Mouse (Mus musculus) MEL (cell line): ENCODE results near the gene Coro7. TPM values are rescaled to one million over a fixed set of nuclear protein-coding genes. Genes with fewer than 3 reads are reported as not detected.

Source experiments
- DNase-seq: peaks from one replicate; pipeline ENCODE4 v3.0.0; 2011; ENCODE audit warnings: low read depth, low spot score
- H3K27ac ChIP-seq: 2 replicates; pipeline ENCODE4 v1.5.1; 2012; ENCODE audit warnings: low read depth, mild to moderate bottlenecking, control low read depth, low read length, moderate library complexity; ENCODE audit not compliant: control insufficient read depth
- H3K27me3 ChIP-seq, 2 experiments: fragments of 150-350 bp in 1 of 2; sonication (generic) in 1 of 2; 2 replicates each; pipeline ENCODE4 v1.6.1; 2012; ENCODE audit warnings: low read length in 2 of 2, mild to moderate bottlenecking in 2 of 2, improper control_type of control experiment in 1 of 2, moderate library complexity in 1 of 2; ENCODE audit not compliant: insufficient read depth in 2 of 2, control insufficient read depth in 1 of 2
- H3K36me3 ChIP-seq, 2 experiments: 2 replicates each; pipeline ENCODE4 v1.6.1; 2012 to 2014; ENCODE audit warnings: low read length in 2 of 2, improper control_type of control experiment in 1 of 2, inconsistent platforms in 1 of 2, mild to moderate bottlenecking in 1 of 2; ENCODE audit not compliant: insufficient read depth in 2 of 2, control insufficient read depth in 1 of 2
- H3K4me1 ChIP-seq, 2 experiments: fragments of 150-350 bp in 1 of 2; sonication (generic) in 1 of 2; 2 replicates each; pipeline ENCODE4 v1.6.1; 2012; ENCODE audit warnings: low read length in 2 of 2, improper control_type of control experiment in 1 of 2, mild to moderate bottlenecking in 1 of 2; ENCODE audit not compliant: insufficient read depth in 2 of 2, control insufficient read depth in 1 of 2
- H3K4me3 ChIP-seq, 2 experiments: fragments of 150-350 bp in 1 of 2; sonication (generic) in 1 of 2; 2 replicates each; pipeline ENCODE4 v1.5.1; 2012; ENCODE audit warnings: low read depth in 2 of 2, low read length in 2 of 2, mild to moderate bottlenecking in 2 of 2, moderate library complexity in 2 of 2, control low read depth in 1 of 2, improper control_type of control experiment in 1 of 2; ENCODE audit not compliant: control insufficient read depth in 1 of 2, insufficient read depth in 1 of 2
- H3K79me2 ChIP-seq: 2 replicates; pipeline ENCODE4 v1.6.1; 2012; ENCODE audit warnings: mild to moderate bottlenecking, low read length, moderate library complexity; ENCODE audit not compliant: control insufficient read depth, poor library complexity, insufficient read depth
- H3K9ac ChIP-seq: 2 replicates; pipeline ENCODE4 v1.6.1; 2012; ENCODE audit warnings: low read depth, mild to moderate bottlenecking, control low read depth, low read length, moderate library complexity; ENCODE audit not compliant: control insufficient read depth, poor library complexity, severe bottlenecking
- H3K9me3 ChIP-seq: fragments of 150-350 bp; sonication (generic); replicated peaks from 2 replicates; pipeline ENCODE4 v1.6.1; 2012; ENCODE audit warnings: mild to moderate bottlenecking, low read length, improper control_type of control experiment, moderate library complexity; ENCODE audit not compliant: insufficient read depth
- BHLHE40 ChIP-seq: IDR thresholded peaks from 2 replicates; pipeline ENCODE4 v1.6.1; 2012; ENCODE audit warnings: low read depth, mild to moderate bottlenecking, inconsistent platforms, low read length, improper control_type of control experiment, borderline replicate concordance
- CHD1 ChIP-seq: IDR thresholded peaks from 2 replicates; pipeline ENCODE4 v1.6.1; 2012; ENCODE audit warnings: low read depth, mild to moderate bottlenecking, inconsistent platforms, low read length, improper control_type of control experiment
- CHD2 ChIP-seq: IDR thresholded peaks from 2 replicates; pipeline ENCODE4 v1.6.1; 2011; ENCODE audit warnings: low read length, improper control_type of control experiment
- CTCF ChIP-seq, 3 experiments: IDR thresholded peaks in 2 of 3; conservative IDR thresholded peaks in 1 of 3; 2 replicates each; pipeline ENCODE4 v1.5.1; 2011 to 2012; ENCODE audit warnings: low read length in 3 of 3, low read depth in 2 of 3, mild to moderate bottlenecking in 2 of 3, improper control_type of control experiment in 1 of 3, inconsistent platforms in 1 of 3, mixed read lengths in 1 of 3, moderate library complexity in 1 of 3; ENCODE audit not compliant: control insufficient read depth in 1 of 3, insufficient read depth in 1 of 3, poor library complexity in 1 of 3, severe bottlenecking in 1 of 3
- E2F4 ChIP-seq: IDR thresholded peaks from 2 replicates; pipeline ENCODE4 v1.6.1; 2011; ENCODE audit warnings: low read depth, low read length, improper control_type of control experiment, borderline replicate concordance
- ELF1 ChIP-seq: IDR thresholded peaks from 2 replicates; pipeline ENCODE4 v1.6.1; 2014; ENCODE audit warnings: low read depth, mild to moderate bottlenecking, inconsistent platforms, low read length, improper control_type of control experiment, moderate library complexity
- EP300 ChIP-seq, 2 experiments: IDR thresholded peaks; 2 replicates each; pipeline ENCODE4 v1.6.1; 2011; ENCODE audit warnings: improper control_type of control experiment in 2 of 2, low read length in 2 of 2, low read depth in 1 of 2, mild to moderate bottlenecking in 1 of 2
- ETS1 ChIP-seq: IDR thresholded peaks from 2 replicates; pipeline ENCODE4 v1.6.1; 2012; ENCODE audit warnings: low read depth, mild to moderate bottlenecking, inconsistent platforms, low read length, improper control_type of control experiment, moderate library complexity
- GABPA ChIP-seq: IDR thresholded peaks from 2 replicates; pipeline ENCODE4 v1.6.1; 2012; ENCODE audit warnings: low read depth, mild to moderate bottlenecking, inconsistent platforms, low read length, improper control_type of control experiment, moderate library complexity
- GATA1 ChIP-seq: IDR thresholded peaks from 2 replicates; pipeline ENCODE4 v1.6.1; 2011; ENCODE audit warnings: low read depth, low read length, improper control_type of control experiment
- JUND ChIP-seq: IDR thresholded peaks from 2 replicates; pipeline ENCODE4 v1.6.1; 2011; ENCODE audit warnings: low read depth, mild to moderate bottlenecking, improper control_type of control experiment, low read length
- KAT2A ChIP-seq: conservative IDR thresholded peaks from 2 replicates; pipeline ENCODE4 v1.6.1; 2012; ENCODE audit warnings: low read depth, low read length, improper control_type of control experiment, inconsistent platforms
- MAFK ChIP-seq: IDR thresholded peaks from 2 replicates; pipeline ENCODE4 v1.6.1; 2011; ENCODE audit warnings: low read depth, mild to moderate bottlenecking, low read length, improper control_type of control experiment, borderline replicate concordance
- MAX ChIP-seq: IDR thresholded peaks from 2 replicates; pipeline ENCODE4 v1.6.1; 2011; ENCODE audit warnings: low read length, improper control_type of control experiment
- MEF2A ChIP-seq: IDR thresholded peaks from 2 replicates; pipeline ENCODE4 v1.6.1; 2014; ENCODE audit warnings: low read depth, mild to moderate bottlenecking, inconsistent platforms, low read length, improper control_type of control experiment; ENCODE audit not compliant: poor library complexity, insufficient replicate concordance, severe bottlenecking; ENCODE audit errors: extremely low read depth
- MXI1 ChIP-seq: IDR thresholded peaks from 2 replicates; pipeline ENCODE4 v1.6.1; 2011; ENCODE audit warnings: mild to moderate bottlenecking, low read depth, low read length, improper control_type of control experiment
- MYB ChIP-seq: IDR thresholded peaks from 2 replicates; pipeline ENCODE4 v1.6.1; 2011; ENCODE audit warnings: mild to moderate bottlenecking, low read depth, low read length, improper control_type of control experiment
- NELFE ChIP-seq: IDR thresholded peaks from 2 replicates; pipeline ENCODE4 v1.6.1; 2011; ENCODE audit warnings: low read depth, low read length, improper control_type of control experiment
- NRF1 ChIP-seq: IDR thresholded peaks from 2 replicates; pipeline ENCODE4 v1.6.1; 2014; ENCODE audit warnings: low read depth, mild to moderate bottlenecking, inconsistent platforms, low read length, improper control_type of control experiment, moderate library complexity; ENCODE audit not compliant: poor library complexity, insufficient read depth, severe bottlenecking
- POLR2A ChIP-seq, 2 experiments: IDR thresholded peaks; 2 replicates each; pipeline ENCODE4 v1.6.1; 2011 to 2012; ENCODE audit warnings: low read length in 2 of 2, mild to moderate bottlenecking in 2 of 2, control low read depth in 1 of 2, improper control_type of control experiment in 1 of 2, low read depth in 1 of 2, moderate library complexity in 1 of 2; ENCODE audit not compliant: control insufficient read depth in 1 of 2, insufficient read depth in 1 of 2, poor library complexity in 1 of 2
- POLR2AphosphoS2 ChIP-seq: IDR thresholded peaks from 2 replicates; pipeline ENCODE4 v1.6.1; 2011; ENCODE audit warnings: low read length, improper control_type of control experiment
- POLR2AphosphoS5 ChIP-seq: IDR thresholded peaks from 2 replicates; pipeline ENCODE4 v1.6.1; 2012; ENCODE audit warnings: low read depth, borderline replicate concordance, mild to moderate bottlenecking, inconsistent platforms, low read length, moderate library complexity, mixed read lengths
- RAD21 ChIP-seq: IDR thresholded peaks from 2 replicates; pipeline ENCODE4 v1.6.1; 2011; ENCODE audit warnings: mild to moderate bottlenecking, low read depth, low read length, improper control_type of control experiment
- RCOR1 ChIP-seq: IDR thresholded peaks from 2 replicates; pipeline ENCODE4 v1.6.1; 2012; ENCODE audit warnings: low read depth, mild to moderate bottlenecking, inconsistent platforms, low read length, improper control_type of control experiment
- SIN3A ChIP-seq: IDR thresholded peaks from 2 replicates; pipeline ENCODE4 v1.6.1; 2012; ENCODE audit warnings: low read length, improper control_type of control experiment, inconsistent platforms
- SMC3 ChIP-seq: IDR thresholded peaks from 2 replicates; pipeline ENCODE4 v1.6.1; 2011; ENCODE audit warnings: low read depth, low read length, improper control_type of control experiment
- TAL1 ChIP-seq: IDR thresholded peaks from 2 replicates; pipeline ENCODE4 v1.6.1; 2012; ENCODE audit warnings: mild to moderate bottlenecking, inconsistent platforms, low read length, moderate library complexity, mixed read lengths
- TBP ChIP-seq: IDR thresholded peaks from 2 replicates; pipeline ENCODE4 v1.8.0; 2011; ENCODE audit warnings: low read depth, low read length, improper control_type of control experiment
- TCF12 ChIP-seq: IDR thresholded peaks from 2 replicates; pipeline ENCODE4 v1.6.1; 2014; ENCODE audit warnings: low read depth, mild to moderate bottlenecking, inconsistent platforms, low read length, improper control_type of control experiment, moderate library complexity
- UBTF ChIP-seq: IDR thresholded peaks from 2 replicates; pipeline ENCODE4 v1.6.1; 2012; ENCODE audit warnings: low read depth, mild to moderate bottlenecking, inconsistent platforms, low read length, improper control_type of control experiment, moderate library complexity, borderline replicate concordance; ENCODE audit not compliant: insufficient read depth
- USF1 ChIP-seq: IDR thresholded peaks from 2 replicates; pipeline ENCODE4 v1.6.1; 2014; ENCODE audit warnings: low read depth, mild to moderate bottlenecking, inconsistent platforms, low read length, improper control_type of control experiment, moderate library complexity
- USF2 ChIP-seq, 2 experiments: IDR thresholded peaks; 2 replicates each; pipeline ENCODE4 v1.6.1; 2011 to 2012; ENCODE audit warnings: improper control_type of control experiment in 2 of 2, low read length in 2 of 2, borderline replicate concordance in 1 of 2, inconsistent platforms in 1 of 2, low read depth in 1 of 2, mild to moderate bottlenecking in 1 of 2; ENCODE audit not compliant: insufficient read depth in 1 of 2
- ZC3H11A ChIP-seq: IDR thresholded peaks from 2 replicates; pipeline ENCODE4 v1.6.1; 2012; ENCODE audit warnings: low read depth, mild to moderate bottlenecking, inconsistent platforms, low read length, improper control_type of control experiment
- ZKSCAN1 ChIP-seq: IDR thresholded peaks from 2 replicates; pipeline ENCODE4 v1.6.1; 2012; ENCODE audit warnings: low read depth, mild to moderate bottlenecking, inconsistent platforms, low read length, improper control_type of control experiment, moderate library complexity
- ZMIZ1 ChIP-seq: IDR thresholded peaks from 2 replicates; pipeline ENCODE4 v1.6.1; 2012; ENCODE audit warnings: low read depth, mild to moderate bottlenecking, inconsistent platforms, low read length, improper control_type of control experiment, moderate library complexity
- ZNF384 ChIP-seq: IDR thresholded peaks from 2 replicates; pipeline ENCODE4 v1.6.1; 2012; ENCODE audit warnings: low read depth, mild to moderate bottlenecking, inconsistent platforms, low read length, improper control_type of control experiment
- polyA plus RNA-seq, 2 experiments: library from polyadenylated mRNA; stranded (reverse) in 1 of 2; unstranded in 1 of 2; fragments of >175 nt in 1 of 2; fragments of >200 nt in 1 of 2; gene quantifications; 2 replicates each; pipeline versions ENCODE4 v1.2.1 to v1.2.4; 2012; ENCODE audit warnings: low replicate concordance in 2 of 2, low read depth in 1 of 2; ENCODE audit not compliant: insufficient read length in 2 of 2, insufficient read depth in 1 of 2, missing spikeins in 1 of 2
- total RNA-seq: library from RNA; depleted of rRNA; stranded (reverse); fragments of 300-350 nt; gene quantifications from 2 replicates; pipeline ENCODE4 v1.2.3, GENCODE M21; 2012

Coro7 gene
- total and polyA plus RNA-seq, 3 experiments, result 9.8 to 38.3 TPM; not detected in 1

DNA sequence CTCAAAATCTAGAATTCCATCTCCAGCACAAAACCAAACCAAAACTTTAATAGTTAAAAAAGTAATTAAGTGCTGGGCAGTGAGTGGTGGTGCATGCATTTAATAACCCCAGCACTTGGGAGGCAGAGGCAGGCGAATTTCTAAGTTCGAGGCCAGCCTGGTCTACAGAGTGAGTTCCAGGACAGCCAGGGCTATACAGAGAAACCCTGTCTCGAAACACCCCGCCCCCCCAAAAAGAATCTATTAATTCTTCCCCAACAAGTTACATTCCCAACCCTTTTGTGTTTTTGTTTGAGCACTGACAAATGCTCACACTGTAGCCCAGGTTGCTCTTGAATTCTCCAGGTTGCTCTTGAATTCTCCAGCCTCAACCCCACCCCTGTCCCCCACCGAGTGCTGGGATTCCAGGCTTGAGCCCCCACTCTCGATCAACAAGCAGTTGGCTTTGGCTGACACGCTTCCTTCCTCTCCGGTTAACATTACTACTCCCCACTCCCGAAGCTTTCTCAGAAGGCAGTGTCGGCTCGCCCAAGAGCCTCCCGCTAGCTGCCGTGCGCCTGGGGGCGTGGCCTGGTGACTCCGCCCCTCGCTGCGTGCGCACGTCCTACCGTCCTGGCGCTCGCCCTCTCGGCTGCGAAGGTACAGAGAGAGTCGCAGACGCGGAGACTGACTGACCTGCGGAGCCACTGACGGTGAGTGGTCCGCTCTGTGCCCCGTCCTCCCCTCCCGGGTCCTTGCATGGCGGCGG is 46.4 kb upstream of the Coro7 start, which contains the start of gene Hmox2:
Gene Hmox2 (plus strand): TSS at position 582 of the 748 bp plus-strand sequence.
- Histone ChIP-seq H3K9ac (peak within 1 kb of the TSS; percentile 94), H3K27ac (peak within 1 kb of the TSS; percentile 86), H3K27me3 (no peaks in the 10 kb centered on the region), H3K4me1 (peaks cover 7 to 18% of the 10 kb centered on the region in 2 experiments), H3K9me3 (no peaks in the 10 kb centered on the region), H3K79me2 (peaks cover 27% of the 10 kb centered on the region), H3K4me3 (peak within 1 kb of the TSS; percentile 79 to 95), H3K36me3 (peaks cover 0 to 29% of the 10 kb centered on the region in 2 experiments; a peak in 2 of 4 replicates)
- DNase-seq, result peak; percentile 95
- TF ChIP-seq GATA1, result no peak
- no peak for TF ChIP-seq TAL1
- TF ChIP-seq ZNF384, result no peak
- TF ChIP-seq MYB, result no peak
- 0 out of 2 replicates have a peak, but pooled peaks have one; percentile 31 for TF ChIP-seq ETS1
- no peak for TF ChIP-seq KAT2A
- TF ChIP-seq CHD1, result no peak
- TF ChIP-seq USF1, result peak; percentile 53; the same call in 1 of the 2 replicates
- TF ChIP-seq GABPA, result no peak
- peak; percentile 52; the same call in 1 of the 2 replicates for TF ChIP-seq SIN3A
- no peak for TF ChIP-seq USF2 (IDR thresholded peaks at IDR 0.05; ENCODE audit: borderline replicate concordance in 1 of 2, insufficient read depth in 1 of 2, low read depth in 1 of 2, low read length in 2 of 2)
- TF ChIP-seq E2F4, result no peak
- 0 out of 4 replicates have a peak, but pooled peaks of 1 of the 2 experiments have one; percentile 9 for TF ChIP-seq EP300 (IDR thresholded peaks at IDR 0.05; ENCODE audit: low read depth in 1 of 2, low read length in 2 of 2)
- TF ChIP-seq ZKSCAN1, result no peak
- no peak for TF ChIP-seq MEF2A
- no peak for TF ChIP-seq BHLHE40
- TF ChIP-seq RCOR1, result no peak
- TF ChIP-seq MXI1, result peak; percentile 70; the same call in 1 of the 2 replicates
- peak; percentile 94 for TF ChIP-seq NELFE
- TF ChIP-seq JUND, result no peak
- TF ChIP-seq NRF1, result peak; percentile 78
- 0 out of 2 replicates have a peak, but pooled peaks have one; percentile 44 for TF ChIP-seq UBTF
- no peak for TF ChIP-seq SMC3
- no peak for TF ChIP-seq ZC3H11A
- TF ChIP-seq MAX, result no peak
- peak; percentile 92 for TF ChIP-seq ZMIZ1
- peak; percentile 37; the same call in 1 of the 2 replicates for TF ChIP-seq ELF1
- TF ChIP-seq MAFK, result no peak
- peak; percentile 73 for TF ChIP-seq TCF12
- TF ChIP-seq TBP, result peak; percentile 87
- peak; percentile 91 for TF ChIP-seq POLR2AphosphoS2
- TF ChIP-seq CTCF (IDR thresholded peaks at IDR 0.05 in 2 of 3, conservative IDR thresholded peaks at IDR 0.05 in 1 of 3; ENCODE audit: control insufficient read depth in 1 of 3, insufficient read depth in 1 of 3, low read depth in 2 of 3, low read length in 3 of 3, poor library complexity in 1 of 3, severe bottlenecking in 1 of 3), result no peak
- TF ChIP-seq CHD2, result no peak
- TF ChIP-seq RAD21, result no peak
- TF ChIP-seq POLR2A (IDR thresholded peaks at IDR 0.05; ENCODE audit: control insufficient read depth in 1 of 2, insufficient read depth in 1 of 2, low read depth in 1 of 2, low read length in 2 of 2, poor library complexity in 1 of 2), result peak; percentile 97
- TF ChIP-seq POLR2AphosphoS5, result no peak
